Mouse (Mus musculus): ENCODE data around the gene Snap25.

DNA sequence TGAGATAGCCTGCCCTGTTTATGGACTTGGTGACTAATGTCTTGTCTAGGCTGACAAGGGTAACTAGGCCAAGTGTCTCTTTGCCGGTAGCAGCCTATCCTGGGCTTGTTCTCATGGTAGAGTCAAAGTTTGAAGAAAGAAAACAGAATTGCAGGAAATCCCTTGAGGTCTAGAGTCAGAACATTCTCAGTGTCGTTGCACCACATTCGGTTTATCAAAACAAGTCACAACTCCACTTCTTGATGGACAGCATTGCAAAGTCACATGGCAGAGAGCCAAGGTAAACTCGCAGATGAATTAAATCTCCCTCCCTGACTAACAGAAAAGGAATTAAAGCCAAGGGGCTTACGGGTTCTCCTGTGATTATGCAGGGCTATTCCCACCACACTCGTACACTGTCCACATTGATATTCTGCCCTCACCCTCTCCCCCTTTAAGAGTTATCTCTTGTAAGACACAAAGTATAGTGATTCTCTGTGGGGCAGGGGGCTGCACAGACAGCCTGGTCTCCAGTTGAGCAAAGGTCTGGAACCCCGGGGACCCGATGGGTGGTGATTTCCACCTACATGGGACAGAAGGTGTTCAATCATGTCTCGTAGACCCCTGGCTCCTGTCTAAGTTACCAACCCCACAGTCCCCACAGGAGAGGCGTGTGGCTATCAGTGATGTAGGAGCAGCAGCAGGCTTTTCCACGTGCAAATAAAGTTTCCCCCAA lies 30.9 kb upstream of the Snap25 start:
- TF ChIP-seq CTCF (IDR thresholded peaks at IDR 0.05; ENCODE audit: low read depth) = no peak
- TF ChIP-seq EP300 (IDR thresholded peaks at IDR 0.05; ENCODE audit: low read depth) = no peak

Data from heart, postnatal 0 days (tissue).